Mouse (Mus musculus) kidney, adult 18-20 months (tissue): Measurements from ENCODE around the gene Clca2.

ENCODE experiments used
- DNase-seq: peaks from one replicate; pipeline ENCODE4 v3.0.0; 2021

Gene Clca2

GRCm38 (mm10) chr3:145099291-145099690, at the start of gene Clca2:
TSS of gene Clca2 (minus strand) at chr3:145099443.
- no peak for DNase-seq

- DNase-seq, result no peak
These were observed 48.7 kb upstream of the Clca2 start for GRCm38 (mm10) chr3:145147952-145148351.

GRCm38 (mm10) chr3:145147483-145147882, 48.2 kb upstream of the Clca2 start:
- DNase-seq, result no peak

- DNase-seq, result no peak
These were observed 47.6 kb upstream of the Clca2 start for GRCm38 (mm10) chr3:145146871-145147270.

GRCm38 (mm10) chr3:145143856-145144255, 44.6 kb upstream of the Clca2 start:
- DNase-seq, result no peak

- no peak for DNase-seq
These were observed 43.7 kb upstream of the Clca2 start for GRCm38 (mm10) chr3:145142925-145143324.

- DNase-seq, result no peak
These were observed 41.0 kb upstream of the Clca2 start for GRCm38 (mm10) chr3:145140236-145140635.

GRCm38 (mm10) chr3:145131210-145131868, 32.1 kb upstream of the Clca2 start:
- DNase-seq, result peak; percentile 31

GRCm38 (mm10) chr3:145129356-145129755, 30.1 kb upstream of the Clca2 start:
- no peak for DNase-seq

GRCm38 (mm10) chr3:145126618-145127017, 27.4 kb upstream of the Clca2 start:
- DNase-seq, result no peak

- DNase-seq, result no peak
These were observed 20.2 kb upstream of the Clca2 start for GRCm38 (mm10) chr3:145119425-145119824.

- no peak for DNase-seq
These were observed 19.7 kb upstream of the Clca2 start for GRCm38 (mm10) chr3:145119002-145119358.

- DNase-seq, result peak; percentile 99
These were observed 19.2 kb upstream of the Clca2 start, which contains the start of gene Odf2l for GRCm38 (mm10) chr3:145118254-145119001. TSS of gene Odf2l (plus strand) at chr3:145118588.

GRCm38 (mm10) chr3:145117637-145118036, 18.4 kb upstream of the Clca2 start:
- no peak for DNase-seq

GRCm38 (mm10) chr3:145115169-145115568, 15.9 kb upstream of the Clca2 start:
- DNase-seq, result no peak

GRCm38 (mm10) chr3:145105773-145106504, 6.7 kb upstream of the Clca2 start:
- DNase-seq, result no peak

GRCm38 (mm10) chr3:145105076-145105772, 6.0 kb upstream of the Clca2 start:
- no peak for DNase-seq

- DNase-seq, result no peak
These were observed 4.5 kb upstream of the Clca2 start for GRCm38 (mm10) chr3:145103770-145104169.

- DNase-seq, result no peak
These were observed 4.1 kb upstream of the Clca2 start for GRCm38 (mm10) chr3:145103321-145103720.

GRCm38 (mm10) chr3:145101891-145102555, 2.8 kb upstream of the Clca2 start:
- peak; percentile 52 for DNase-seq

- no peak for DNase-seq
These were observed 11.2 kb downstream of the Clca2 start for GRCm38 (mm10) chr3:145087857-145088598.

- DNase-seq, result no peak
These were observed 13.1 kb downstream of the Clca2 start for GRCm38 (mm10) chr3:145086180-145086579.
